Mouse (Mus musculus) cerebellum, adult 9-10 months (tissue): Measurements from ENCODE around the gene Smc3.
"Not testable (repeated sequence)": the region's sequence is repeated elsewhere in the genome, so short reads cannot be mapped to it uniquely, and the experiment has no call there.

Experiments used
- DNase-seq: peaks from one replicate; pipeline ENCODE4 v3.0.0; 2022

Gene Smc3

GRCm38 (mm10) chr19:53577025-53577800 lies 23.0 kb upstream of the Smc3 start:
- DNase-seq, result no peak

- DNase-seq, result peak; percentile 89
Observed at GRCm38 (mm10) chr19:53578597-53579252, 21.5 kb upstream of the Smc3 start.

GRCm38 (mm10) chr19:53580271-53580670 lies 19.9 kb upstream of the Smc3 start:
- not testable (repeated sequence) for DNase-seq

GRCm38 (mm10) chr19:53587686-53588085 lies 12.5 kb upstream of the Smc3 start:
- DNase-seq, result not testable (repeated sequence)

- DNase-seq, result not testable (repeated sequence)
Observed at GRCm38 (mm10) chr19:53588968-53589367, 11.2 kb upstream of the Smc3 start, which contains the start of gene Nutf2-ps1. TSS of gene Nutf2-ps1 (minus strand) at chr19:53589068.

GRCm38 (mm10) chr19:53596723-53597474 lies 3.3 kb upstream of the Smc3 start:
- no peak for DNase-seq

- peak; percentile 66 for DNase-seq
Observed at GRCm38 (mm10) chr19:53600549-53601362, 558 bp downstream of the Smc3 start.

GRCm38 (mm10) chr19:53601363-53601655 lies 1.1 kb downstream of the Smc3 start:
- DNase-seq, result no peak

GRCm38 (mm10) chr19:53608921-53609320 lies 8.7 kb downstream of the Smc3 start:
- peak; percentile 45 for DNase-seq

- DNase-seq, result no peak
Observed at GRCm38 (mm10) chr19:53621681-53622080, 21.5 kb downstream of the Smc3 start.

- DNase-seq, result no peak
Observed at GRCm38 (mm10) chr19:53638041-53638440, 37.8 kb downstream of the Smc3 start.

- no peak for DNase-seq
Observed at GRCm38 (mm10) chr19:53638727-53639126, 38.5 kb downstream of the Smc3 start.

- DNase-seq, result no peak
Observed at GRCm38 (mm10) chr19:53644020-53644595, 43.9 kb downstream of the Smc3 start.

GRCm38 (mm10) chr19:53647301-53647700 lies 47.1 kb downstream of the Smc3 start:
- DNase-seq, result no peak

GRCm38 (mm10) chr19:53648056-53648455 lies 47.9 kb downstream of the Smc3 start:
- no peak for DNase-seq

GRCm38 (mm10) chr19:53648802-53649236 lies 48.6 kb downstream of the Smc3 start:
- DNase-seq, result peak; percentile 82

GRCm38 (mm10) chr19:53649361-53649760 lies 49.2 kb downstream of the Smc3 start:
- DNase-seq, result no peak

- no peak for DNase-seq
Observed at GRCm38 (mm10) chr19:53649802-53650201, 49.6 kb downstream of the Smc3 start.

GRCm38 (mm10) chr19:53650921-53651320 lies 50.7 kb downstream of the Smc3 start:
- no peak for DNase-seq

- no peak for DNase-seq
Observed at GRCm38 (mm10) chr19:53652267-53652666, 52.1 kb downstream of the Smc3 start.

GRCm38 (mm10) chr19:53653624-53654467 lies 53.6 kb downstream of the Smc3 start:
- no peak for DNase-seq
